Mouse (Mus musculus): ENCODE data around the gene 2310034C09Rik. TPM values are rescaled to one million over a fixed set of nuclear protein-coding genes. Genes with fewer than 3 reads are reported as not detected.
"Not testable (repeated sequence)": the region's sequence is repeated elsewhere in the genome, so short reads cannot be mapped to it uniquely, and the experiment has no call there.

2310034C09Rik gene
- polyA plus RNA-seq (2011; ENCODE audit: insufficient read depth, insufficient read length, low replicate concordance, missing spikeins): not detected in 2 replicates

- H3K4me3 ChIP-seq (replicated peaks; ENCODE audit: control insufficient read depth, low read depth, low read length); H3K4me1 ChIP-seq (ENCODE audit: control insufficient read depth, insufficient read depth, low read length); H3K27ac ChIP-seq (ENCODE audit: control insufficient read depth, insufficient read depth, low read depth, low read length, poor library complexity): not testable (repeated sequence)
- WGBS: 77% methylated on average over 3 of the region's 3 CpGs
Measured at GRCm38 (mm10) chr16:88758547-88758946, at the start of gene 2310034C09Rik. Gene 2310034C09Rik (plus strand): TSS chr16:88758847.

GRCm38 (mm10) chr16:88710757-88711156 lies 47.9 kb upstream of the 2310034C09Rik start:
- 64% methylated on average over 4 of the region's 4 CpGs for WGBS
- no peak for TF ChIP-seq POLR2A (IDR thresholded peaks at IDR 0.05; ENCODE audit: borderline replicate concordance, control insufficient read depth, low read depth, low read length)
- Histone ChIP-seq H3K4me3 (replicated peaks; ENCODE audit: control insufficient read depth, low read depth, low read length) (no peak overlapping the region), H3K27ac (ENCODE audit: control insufficient read depth, insufficient read depth, low read depth, low read length, poor library complexity) (no peak overlapping the region), H3K4me1 (ENCODE audit: control insufficient read depth, insufficient read depth, low read length) (no peaks in the 10 kb centered on the region)

- H3K4me3 ChIP-seq (replicated peaks; ENCODE audit: control insufficient read depth, low read depth, low read length): no peak overlapping the region
- H3K27ac ChIP-seq (ENCODE audit: control insufficient read depth, insufficient read depth, low read depth, low read length, poor library complexity): no peak overlapping the region
- no peak for TF ChIP-seq POLR2A (IDR thresholded peaks at IDR 0.05; ENCODE audit: borderline replicate concordance, control insufficient read depth, low read depth, low read length)
- no peak for TF ChIP-seq CTCF (IDR thresholded peaks at IDR 0.05; ENCODE audit: control insufficient read depth, insufficient read depth, low read length)
- WGBS: 77% methylated on average over 6 of the region's 6 CpGs
- no peaks in the 10 kb centered on the region for H3K4me1 ChIP-seq (ENCODE audit: control insufficient read depth, insufficient read depth, low read length)
Measured at GRCm38 (mm10) chr16:88711245-88711644, 47.4 kb upstream of the 2310034C09Rik start.

- Histone ChIP-seq H3K4me3 (replicated peaks; ENCODE audit: control insufficient read depth, low read depth, low read length) (no peak overlapping the region), H3K27ac (ENCODE audit: control insufficient read depth, insufficient read depth, low read depth, low read length, poor library complexity) (no peak overlapping the region), H3K4me1 (ENCODE audit: control insufficient read depth, insufficient read depth, low read length) (no peaks in the 10 kb centered on the region)
- no peak for TF ChIP-seq POLR2A (IDR thresholded peaks at IDR 0.05; ENCODE audit: borderline replicate concordance, control insufficient read depth, low read depth, low read length)
- TF ChIP-seq CTCF (IDR thresholded peaks at IDR 0.05; ENCODE audit: control insufficient read depth, insufficient read depth, low read length): no peak
Measured at GRCm38 (mm10) chr16:88716549-88716948, 42.1 kb upstream of the 2310034C09Rik start.

- WGBS: 65% methylated on average over 1 of the region's 1 CpGs
- Histone ChIP-seq H3K27ac (ENCODE audit: control insufficient read depth, insufficient read depth, low read depth, low read length, poor library complexity) (no peak overlapping the region), H3K4me3 (replicated peaks; ENCODE audit: control insufficient read depth, low read depth, low read length) (no peak overlapping the region), H3K4me1 (ENCODE audit: control insufficient read depth, insufficient read depth, low read length) (no peaks in the 10 kb centered on the region)
- TF ChIP-seq CTCF (IDR thresholded peaks at IDR 0.05; ENCODE audit: control insufficient read depth, insufficient read depth, low read length) (no peak), POLR2A (IDR thresholded peaks at IDR 0.05; ENCODE audit: borderline replicate concordance, control insufficient read depth, low read depth, low read length) (no peak)
Measured at GRCm38 (mm10) chr16:88720031-88720430, 38.6 kb upstream of the 2310034C09Rik start.

GRCm38 (mm10) chr16:88728812-88729275 lies 29.8 kb upstream of the 2310034C09Rik start, which contains the start of gene Krtap13-1:
Gene Krtap13-1 (plus strand): TSS chr16:88728862.
- 71% methylated on average over 4 of the region's 4 CpGs for WGBS
- Histone ChIP-seq H3K4me3 (replicated peaks; ENCODE audit: control insufficient read depth, low read depth, low read length) (no peak within 1 kb of the TSS), H3K4me1 (ENCODE audit: control insufficient read depth, insufficient read depth, low read length) (no peaks in the 10 kb centered on the region), H3K27ac (ENCODE audit: control insufficient read depth, insufficient read depth, low read depth, low read length, poor library complexity) (no peak within 1 kb of the TSS)
- TF ChIP-seq POLR2A (IDR thresholded peaks at IDR 0.05; ENCODE audit: borderline replicate concordance, control insufficient read depth, low read depth, low read length): no peak
- TF ChIP-seq CTCF (IDR thresholded peaks at IDR 0.05; ENCODE audit: control insufficient read depth, insufficient read depth, low read length): no peak

- Histone ChIP-seq H3K27ac (ENCODE audit: control insufficient read depth, insufficient read depth, low read depth, low read length, poor library complexity) (no peak overlapping the region), H3K4me1 (ENCODE audit: control insufficient read depth, insufficient read depth, low read length) (no peaks in the 10 kb centered on the region), H3K4me3 (replicated peaks; ENCODE audit: control insufficient read depth, low read depth, low read length) (no peak overlapping the region)
- TF ChIP-seq CTCF (IDR thresholded peaks at IDR 0.05; ENCODE audit: control insufficient read depth, insufficient read depth, low read length) (no peak), POLR2A (IDR thresholded peaks at IDR 0.05; ENCODE audit: borderline replicate concordance, control insufficient read depth, low read depth, low read length) (no peak)
- WGBS: 39% methylated on average over 2 of the region's 2 CpGs
Measured at GRCm38 (mm10) chr16:88735391-88735790, 23.3 kb upstream of the 2310034C09Rik start.

GRCm38 (mm10) chr16:88744750-88745340 lies 13.8 kb upstream of the 2310034C09Rik start:
- 55% methylated on average over 4 of the region's 4 CpGs for WGBS
- Histone ChIP-seq H3K4me1 (ENCODE audit: control insufficient read depth, insufficient read depth, low read length) (no peaks in the 10 kb centered on the region), H3K27ac (ENCODE audit: control insufficient read depth, insufficient read depth, low read depth, low read length, poor library complexity) (no peak overlapping the region), H3K4me3 (replicated peaks; ENCODE audit: control insufficient read depth, low read depth, low read length) (no peak overlapping the region)
- TF ChIP-seq CTCF (IDR thresholded peaks at IDR 0.05; ENCODE audit: control insufficient read depth, insufficient read depth, low read length): no peak
- TF ChIP-seq POLR2A (IDR thresholded peaks at IDR 0.05; ENCODE audit: borderline replicate concordance, control insufficient read depth, low read depth, low read length): no peak

GRCm38 (mm10) chr16:88747943-88748342 lies 10.7 kb upstream of the 2310034C09Rik start:
- Histone ChIP-seq H3K4me1 (ENCODE audit: control insufficient read depth, insufficient read depth, low read length) (no peaks in the 10 kb centered on the region), H3K4me3 (replicated peaks; ENCODE audit: control insufficient read depth, low read depth, low read length) (no peak overlapping the region), H3K27ac (ENCODE audit: control insufficient read depth, insufficient read depth, low read depth, low read length, poor library complexity) (no peak overlapping the region)
- no peak for TF ChIP-seq POLR2A (IDR thresholded peaks at IDR 0.05; ENCODE audit: borderline replicate concordance, control insufficient read depth, low read depth, low read length)
- TF ChIP-seq CTCF (IDR thresholded peaks at IDR 0.05; ENCODE audit: control insufficient read depth, insufficient read depth, low read length): no peak
- 50% methylated on average over 4 of the region's 4 CpGs for WGBS

GRCm38 (mm10) chr16:88751535-88751934 lies 7.1 kb upstream of the 2310034C09Rik start, which contains the start of gene Krtap13:
Gene Krtap13 (minus strand): TSS chr16:88751635.
- H3K4me3 ChIP-seq (replicated peaks; ENCODE audit: control insufficient read depth, low read depth, low read length); H3K4me1 ChIP-seq (ENCODE audit: control insufficient read depth, insufficient read depth, low read length); H3K27ac ChIP-seq (ENCODE audit: control insufficient read depth, insufficient read depth, low read depth, low read length, poor library complexity): not testable (repeated sequence)
- 86% methylated on average over 3 of the region's 3 CpGs for WGBS

Data from bone marrow, adult 2 months (tissue).